Mouse (Mus musculus): ENCODE measurements around the gene Map4k2. TPM values are rescaled to one million over a fixed set of nuclear protein-coding genes. Genes with fewer than 3 reads are reported as not detected.
A peak's percentile ranks its signal among the peaks of the same experiment; 100 is the strongest.

Gene Map4k2
- polyA plus RNA-seq, 1 experiment from 2014 or later: 12.4 TPM

GRCm38 (mm10) chr19:6388006-6388405, 47.1 kb downstream of the Map4k2 start:
- no peak for ATAC-seq (ENCODE audit: low FRiP score)
- WGBS: 87% methylated on average over 13 of the region's 13 CpGs
- no peaks in the 10 kb centered on the region for H3K36me3 ChIP-seq (replicated peaks; ENCODE audit: control insufficient read depth, insufficient read depth)

GRCm38 (mm10) chr19:6389803-6390202, 48.9 kb downstream of the Map4k2 start:
- H3K27ac ChIP-seq: no peak overlapping the region

More at GRCm38 (mm10) chr19:6388006-6388405, 47.1 kb downstream of the Map4k2 start:
- no peak overlapping the region for H3K27ac ChIP-seq
- no peak overlapping the region for H3K4me2 ChIP-seq (replicated peaks)
- H3K9me3 ChIP-seq (ENCODE audit: control insufficient read depth, low read length): no peaks in the 10 kb centered on the region
- H3K4me1 ChIP-seq (replicated peaks; ENCODE audit: control insufficient read depth, insufficient read depth, low read length): 0 out of 2 replicates have a peak, but pooled peaks cover 16% of the 10 kb centered on the region
- no peaks in the 10 kb centered on the region for H3K27me3 ChIP-seq (ENCODE audit: control insufficient read depth, insufficient read depth, low read length)
- no peak overlapping the region for H3K4me3 ChIP-seq (replicated peaks; ENCODE audit: low read length)
- no peak overlapping the region for H3K9ac ChIP-seq
- DNase-seq (ENCODE audit: low spot score): no peak

GRCm38 (mm10) chr19:6390251-6390650, 49.3 kb downstream of the Map4k2 start:
- Histone ChIP-seq H3K4me3 (replicated peaks; ENCODE audit: low read length) (no peak overlapping the region), H3K36me3 (replicated peaks; ENCODE audit: control insufficient read depth, insufficient read depth) (no peaks in the 10 kb centered on the region), H3K27me3 (ENCODE audit: control insufficient read depth, insufficient read depth, low read length) (no peaks in the 10 kb centered on the region), H3K9me3 (ENCODE audit: control insufficient read depth, low read length) (no peaks in the 10 kb centered on the region), H3K9ac (0 out of 2 replicates have a peak overlapping the region, but pooled peaks have one; percentile 43), H3K4me1 (replicated peaks; ENCODE audit: control insufficient read depth, insufficient read depth, low read length) (0 out of 2 replicates have a peak, but pooled peaks cover 8% of the 10 kb centered on the region), H3K4me2 (replicated peaks) (peak overlapping the region; percentile 52; the same call in 1 of the 2 replicates), H3K27ac (no peak overlapping the region)
- 0 out of 2 replicates have a peak, but pooled peaks have one; percentile 6 for ATAC-seq (ENCODE audit: low FRiP score)
- DNase-seq (ENCODE audit: low spot score): no peak
- 60% methylated on average over 6 of the region's 6 CpGs for WGBS

More at GRCm38 (mm10) chr19:6389803-6390202, 48.9 kb downstream of the Map4k2 start:
- H3K9me3 ChIP-seq (ENCODE audit: control insufficient read depth, low read length): no peaks in the 10 kb centered on the region
- ATAC-seq (ENCODE audit: low FRiP score): peak; percentile 58; the same call in 1 of the 2 replicates
- no peak for DNase-seq (ENCODE audit: low spot score)
- peak overlapping the region; percentile 43 for H3K9ac ChIP-seq
- H3K4me1 ChIP-seq (replicated peaks; ENCODE audit: control insufficient read depth, insufficient read depth, low read length): 0 out of 2 replicates have a peak, but pooled peaks cover 8% of the 10 kb centered on the region
- H3K36me3 ChIP-seq (replicated peaks; ENCODE audit: control insufficient read depth, insufficient read depth): no peaks in the 10 kb centered on the region
- H3K4me3 ChIP-seq (replicated peaks; ENCODE audit: low read length): peak overlapping the region; percentile 28
- H3K4me2 ChIP-seq (replicated peaks): peak overlapping the region; percentile 52
- WGBS: 6% methylated on average over 16 of the region's 16 CpGs
- H3K27me3 ChIP-seq (ENCODE audit: control insufficient read depth, insufficient read depth, low read length): no peaks in the 10 kb centered on the region

- H3K4me2 ChIP-seq (replicated peaks): no peak overlapping the region
- H3K36me3 ChIP-seq (replicated peaks; ENCODE audit: control insufficient read depth, insufficient read depth): no peaks in the 10 kb centered on the region
- no peak for ATAC-seq (ENCODE audit: low FRiP score)
- no peaks in the 10 kb centered on the region for H3K9me3 ChIP-seq (ENCODE audit: control insufficient read depth, low read length)
- no peak overlapping the region for H3K27ac ChIP-seq
- no peak overlapping the region for H3K9ac ChIP-seq
- no peak overlapping the region for H3K4me3 ChIP-seq (replicated peaks; ENCODE audit: low read length)
- H3K27me3 ChIP-seq (ENCODE audit: control insufficient read depth, insufficient read depth, low read length): no peaks in the 10 kb centered on the region
- DNase-seq (ENCODE audit: low spot score): no peak
- 95% methylated on average over 14 of the region's 14 CpGs for WGBS
- 0 out of 2 replicates have a peak, but pooled peaks cover 8% of the 10 kb centered on the region for H3K4me1 ChIP-seq (replicated peaks; ENCODE audit: control insufficient read depth, insufficient read depth, low read length)
Observed at GRCm38 (mm10) chr19:6392743-6393393, 51.9 kb downstream of the Map4k2 start.

GRCm38 (mm10) chr19:6393637-6394036, 52.7 kb downstream of the Map4k2 start:
- Histone ChIP-seq H3K4me1 (replicated peaks; ENCODE audit: control insufficient read depth, insufficient read depth, low read length) (0 out of 2 replicates have a peak, but pooled peaks cover 8% of the 10 kb centered on the region), H3K27me3 (ENCODE audit: control insufficient read depth, insufficient read depth, low read length) (no peaks in the 10 kb centered on the region), H3K27ac (no peak overlapping the region), H3K4me3 (replicated peaks; ENCODE audit: low read length) (no peak overlapping the region), H3K9me3 (ENCODE audit: control insufficient read depth, low read length) (no peaks in the 10 kb centered on the region), H3K36me3 (replicated peaks; ENCODE audit: control insufficient read depth, insufficient read depth) (no peaks in the 10 kb centered on the region), H3K4me2 (replicated peaks) (no peak overlapping the region), H3K9ac (no peak overlapping the region)
- 89% methylated on average over 16 of the region's 16 CpGs for WGBS
- ATAC-seq (ENCODE audit: low FRiP score) (no peak), DNase-seq (ENCODE audit: low spot score) (no peak)

GRCm38 (mm10) chr19:6396237-6396636, 55.3 kb downstream of the Map4k2 start:
- no peak overlapping the region for H3K9ac ChIP-seq
- H3K27me3 ChIP-seq (ENCODE audit: control insufficient read depth, insufficient read depth, low read length): peaks cover 11% of the 10 kb centered on the region
- no peak overlapping the region for H3K4me2 ChIP-seq (replicated peaks)
- 87% methylated on average over 5 of the region's 5 CpGs for WGBS
- ATAC-seq (ENCODE audit: low FRiP score) (no peak), DNase-seq (ENCODE audit: low spot score) (no peak)
- H3K9me3 ChIP-seq (ENCODE audit: control insufficient read depth, low read length): no peaks in the 10 kb centered on the region
- H3K4me1 ChIP-seq (replicated peaks; ENCODE audit: control insufficient read depth, insufficient read depth, low read length): peaks cover 21% of the 10 kb centered on the region
- H3K27ac ChIP-seq: no peak overlapping the region
- no peaks in the 10 kb centered on the region for H3K36me3 ChIP-seq (replicated peaks; ENCODE audit: control insufficient read depth, insufficient read depth)
- H3K4me3 ChIP-seq (replicated peaks; ENCODE audit: low read length): no peak overlapping the region

GRCm38 (mm10) chr19:6397582-6398249, 56.8 kb downstream of the Map4k2 start:
- Histone ChIP-seq H3K27ac (no peak overlapping the region), H3K4me3 (replicated peaks; ENCODE audit: low read length) (no peak overlapping the region; the same call in 1 of the 2 replicates), H3K9me3 (ENCODE audit: control insufficient read depth, low read length) (no peaks in the 10 kb centered on the region), H3K4me1 (replicated peaks; ENCODE audit: control insufficient read depth, insufficient read depth, low read length) (peaks cover 28% of the 10 kb centered on the region), H3K27me3 (ENCODE audit: control insufficient read depth, insufficient read depth, low read length) (peaks cover 24% of the 10 kb centered on the region), H3K36me3 (replicated peaks; ENCODE audit: control insufficient read depth, insufficient read depth) (no peaks in the 10 kb centered on the region), H3K9ac (no peak overlapping the region), H3K4me2 (replicated peaks) (peak overlapping the region; percentile 99; the same call in 1 of the 2 replicates)
- no peak for ATAC-seq (ENCODE audit: low FRiP score)
- 83% methylated on average over 22 of the region's 22 CpGs for WGBS
- DNase-seq (ENCODE audit: low spot score): no peak

GRCm38 (mm10) chr19:6398447-6399284, 57.7 kb downstream of the Map4k2 start:
- WGBS: 1% methylated on average over 38 of the region's 39 CpGs
- Histone ChIP-seq H3K9ac (peak overlapping the region; percentile 81), H3K4me2 (replicated peaks) (peak overlapping the region; percentile 99), H3K36me3 (replicated peaks; ENCODE audit: control insufficient read depth, insufficient read depth) (no peaks in the 10 kb centered on the region), H3K27ac (peak overlapping the region; percentile 64), H3K4me1 (replicated peaks; ENCODE audit: control insufficient read depth, insufficient read depth, low read length) (peaks cover 28% of the 10 kb centered on the region), H3K4me3 (replicated peaks; ENCODE audit: low read length) (peak overlapping the region; percentile 67), H3K27me3 (ENCODE audit: control insufficient read depth, insufficient read depth, low read length) (peaks cover 24% of the 10 kb centered on the region), H3K9me3 (ENCODE audit: control insufficient read depth, low read length) (no peaks in the 10 kb centered on the region)
- ATAC-seq (ENCODE audit: low FRiP score) (peak; percentile 51; the same call in 1 of the 2 replicates), DNase-seq (ENCODE audit: low spot score) (peak; percentile 69)

Measured in hindbrain, embryonic 14.5 days (tissue).